Mouse (Mus musculus): ENCODE measurements around the gene Uba1.

Gene Uba1

DNA sequence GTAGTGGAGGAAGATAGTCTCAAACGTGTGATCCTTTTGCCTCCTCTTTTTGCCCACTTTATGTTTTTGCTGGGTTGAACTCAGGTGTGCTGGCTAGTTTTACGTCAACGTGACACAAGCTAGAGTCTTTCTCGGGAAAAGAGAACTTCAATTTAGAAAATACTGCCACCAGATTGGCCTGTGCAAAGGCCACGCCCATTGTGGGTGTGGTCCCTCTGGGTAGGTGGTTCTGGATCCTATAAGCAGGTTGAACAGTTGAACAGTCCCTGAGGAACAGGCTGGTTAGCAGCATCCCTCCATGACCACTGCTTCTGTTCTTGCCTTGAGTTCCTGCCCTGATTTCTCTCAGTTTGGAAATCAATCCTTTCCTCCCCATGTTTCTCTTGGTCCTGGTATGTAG lies 70.6 kb downstream of the Uba1 start:
- DNase-seq (ENCODE audit: low spot score), result no peak

DNA sequence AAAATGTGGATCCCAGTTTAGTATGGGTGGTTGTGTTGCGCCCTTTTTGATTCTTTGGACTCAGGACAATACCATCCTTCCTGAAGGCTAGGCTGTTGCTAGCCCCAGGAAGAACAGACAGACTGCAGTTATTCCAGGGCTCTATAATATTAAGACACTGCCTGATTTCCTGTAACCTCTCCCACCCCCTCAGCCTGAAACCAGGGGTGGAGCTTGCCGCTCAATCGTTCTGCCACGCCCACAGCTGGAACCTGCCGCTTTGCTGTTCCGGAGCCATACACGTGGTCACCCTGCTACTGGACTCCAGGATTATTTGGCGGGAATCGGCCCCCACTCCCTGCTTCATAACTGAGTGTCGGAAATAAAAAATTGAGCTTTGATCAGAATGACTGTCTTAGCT lies 71.9 kb downstream of the Uba1 start:
- peak; percentile 4 for DNase-seq (ENCODE audit: low spot score)

All from urinary bladder, postnatal 25 days (tissue).